Mouse (Mus musculus) heart, postnatal 0 days (tissue): ENCODE measurements around the gene Rab37. TPM values are rescaled to one million over a fixed set of nuclear protein-coding genes. Genes with fewer than 3 reads are reported as not detected.

Source experiments
- ATAC-seq: fragments of 200-750 bp; cut with Nextera tagmentation; 2 replicates; pipeline ENCODE4 v1.8.0; 2017; ENCODE audit warnings: low read depth, moderate number of reproducible peaks, moderate library complexity; ENCODE audit not compliant: insufficient read depth
- DNase-seq: peaks from one replicate; pipeline ENCODE4 v3.0.0-alpha.2; 2016; ENCODE audit warnings: low spot score
- H3K27ac ChIP-seq: fragments of 300-500 bp; sonication (generic); 2 replicates; pipeline ENCODE4 v1.5.1; 2014; ENCODE audit warnings: low read depth, mild to moderate bottlenecking
- H3K27me3 ChIP-seq: fragments of 300-500 bp; sonication (generic); 2 replicates; pipeline ENCODE4 v1.6.1; 2014; ENCODE audit warnings: low read length, mixed read lengths; ENCODE audit not compliant: control insufficient read depth, insufficient read depth
- H3K36me3 ChIP-seq: fragments of 300-500 bp; sonication (generic); replicated peaks from 2 replicates; pipeline ENCODE4 v1.6.1; 2014; ENCODE audit warnings: low read length, mixed read lengths; ENCODE audit not compliant: control insufficient read depth, insufficient read depth
- H3K4me1 ChIP-seq: fragments of 300-500 bp; sonication (generic); 2 replicates; pipeline ENCODE4 v1.6.1; 2014; ENCODE audit warnings: antibody characterized with exemption; ENCODE audit not compliant: control insufficient read depth, insufficient read depth
- H3K4me2 ChIP-seq: fragments of 300-500 bp; sonication (generic); 2 replicates; pipeline ENCODE4 v1.6.1; 2014; ENCODE audit warnings: low read depth, mild to moderate bottlenecking, low read length, moderate library complexity
- H3K4me3 ChIP-seq: fragments of 300-500 bp; sonication (generic); 2 replicates; pipeline ENCODE4 v1.5.1; 2014; ENCODE audit warnings: low read depth, low read length
- H3K9ac ChIP-seq: fragments of 300-500 bp; sonication (generic); replicated peaks from 2 replicates; pipeline ENCODE4 v1.6.1; 2014; ENCODE audit warnings: low read depth, low read length, mixed read lengths
- H3K9me3 ChIP-seq: fragments of 300-500 bp; sonication (generic); replicated peaks from 2 replicates; pipeline ENCODE4 v1.6.1; 2016; ENCODE audit warnings: low read length; ENCODE audit not compliant: control insufficient read depth
- CTCF ChIP-seq: IDR thresholded peaks from 2 replicates; pipeline ENCODE4 v1.5.1; 2016; ENCODE audit warnings: antibody characterized with exemption, control low read depth, low read depth
- EP300 ChIP-seq: IDR thresholded peaks from 2 replicates; pipeline ENCODE4 v1.6.1; 2016; ENCODE audit warnings: antibody characterized with exemption, low read depth
- WGBS: fragments of 180-500 bp; shearing (Covaris S2); extraction: QIAGEN DNeasy Blood & Tissue Kit; methylation state at CpG from one replicate; pipeline ENCODE4 v1.1.7; 2014; 5-methylcytosine and 5-hydroxymethylcytosine counted together
- polyA plus RNA-seq: library from polyadenylated mRNA; unstranded; fragments of >200 nt; fragmentation: Nextera tagmentation; extraction: Ambion mirVana; gene quantifications from 2 replicates; pipeline ENCODE4 v1.2.1, GENCODE M21; 2015
- total RNA-seq: library from RNA; depleted of rRNA; stranded (reverse); fragments of >200 nt; gene quantifications from 2 replicates; pipeline ENCODE4 v1.2.3, GENCODE M21; 2014; ENCODE audit warnings: low replicate concordance

The Rab37 gene
- total and polyA plus RNA-seq, 2 experiments from 2014 or later, result 1.3 to 2.0 TPM

DNA sequence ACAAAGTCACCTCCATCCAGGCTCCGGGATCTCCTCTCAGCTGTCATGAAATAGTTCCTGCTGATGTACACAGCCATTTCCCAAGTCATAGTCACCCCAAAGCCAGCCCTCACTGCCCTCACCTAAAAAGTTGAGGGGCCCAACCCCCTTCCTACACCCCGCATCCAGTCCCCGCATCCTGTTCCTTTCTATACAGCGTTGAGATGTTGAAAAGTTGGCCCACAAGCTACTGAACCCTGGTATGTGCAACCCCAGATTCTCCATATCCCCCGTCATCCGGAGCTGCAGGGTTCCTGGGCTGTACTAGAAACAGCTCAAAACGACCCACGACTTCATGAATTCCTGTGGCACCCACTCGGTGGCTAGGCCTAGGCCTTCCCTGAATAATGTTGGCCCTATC is 61.9 kb downstream of the Rab37 start:
- DNase-seq (no peak), ATAC-seq (no peak)
- WGBS, result 70% methylated on average over 9 of the region's 9 CpGs
- Histone ChIP-seq H3K4me3 (no peak overlapping the region), H3K4me1 (no peaks in the 10 kb centered on the region), H3K4me2 (no peak overlapping the region), H3K27me3 (peaks cover 38% of the 10 kb centered on the region), H3K27ac (no peak overlapping the region), H3K9me3 (0 out of 2 replicates have a peak, but pooled peaks cover 4% of the 10 kb centered on the region), H3K36me3 (no peaks in the 10 kb centered on the region), H3K9ac (no peak overlapping the region)
- TF ChIP-seq CTCF (no peak), EP300 (no peak)

DNA sequence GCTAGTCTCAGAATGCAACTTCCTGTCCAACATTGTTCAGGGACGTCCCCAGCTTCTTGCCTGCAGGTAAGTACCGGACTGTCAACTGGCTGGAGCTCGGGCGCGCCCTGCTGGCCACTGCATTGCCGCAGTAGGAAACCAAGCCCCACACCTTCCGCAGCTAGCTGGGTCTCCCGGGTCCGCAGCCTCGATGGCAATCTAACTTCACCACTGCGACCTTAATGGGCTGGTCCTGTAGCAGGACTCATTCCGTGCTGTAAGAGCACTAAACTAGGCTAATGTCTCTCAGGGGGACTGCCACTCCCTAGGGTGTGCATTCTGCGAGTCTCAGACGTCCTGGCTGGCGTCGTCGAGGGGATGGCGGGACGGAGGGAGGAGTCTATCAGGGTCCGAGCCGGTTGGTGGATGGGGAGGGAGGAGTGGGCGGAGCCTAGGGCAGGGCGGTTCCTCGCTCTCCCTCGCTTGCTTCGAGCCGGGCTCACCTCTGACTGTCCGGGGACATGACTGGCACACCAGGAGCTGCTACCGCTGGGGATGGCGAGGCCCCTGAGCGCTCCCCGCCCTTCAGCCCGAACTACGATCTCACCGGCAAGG is 62.6 kb downstream of the Rab37 start:
- H3K4me2 ChIP-seq, result peak overlapping the region; percentile 46
- no peaks in the 10 kb centered on the region for H3K4me1 ChIP-seq
- peaks cover 38% of the 10 kb centered on the region for H3K27me3 ChIP-seq
- 0 out of 2 replicates have a peak, but pooled peaks cover 4% of the 10 kb centered on the region for H3K9me3 ChIP-seq
- WGBS, result 2% methylated on average over 35 of the region's 35 CpGs
- DNase-seq, result peak; percentile 64
- no peaks in the 10 kb centered on the region for H3K36me3 ChIP-seq
- ATAC-seq, result peak; percentile 58
- peak overlapping the region; percentile 28 for H3K4me3 ChIP-seq
- H3K27ac ChIP-seq, result no peak overlapping the region
- H3K9ac ChIP-seq, result no peak overlapping the region
- TF ChIP-seq EP300 (no peak), CTCF (peak; percentile 73)

DNA sequence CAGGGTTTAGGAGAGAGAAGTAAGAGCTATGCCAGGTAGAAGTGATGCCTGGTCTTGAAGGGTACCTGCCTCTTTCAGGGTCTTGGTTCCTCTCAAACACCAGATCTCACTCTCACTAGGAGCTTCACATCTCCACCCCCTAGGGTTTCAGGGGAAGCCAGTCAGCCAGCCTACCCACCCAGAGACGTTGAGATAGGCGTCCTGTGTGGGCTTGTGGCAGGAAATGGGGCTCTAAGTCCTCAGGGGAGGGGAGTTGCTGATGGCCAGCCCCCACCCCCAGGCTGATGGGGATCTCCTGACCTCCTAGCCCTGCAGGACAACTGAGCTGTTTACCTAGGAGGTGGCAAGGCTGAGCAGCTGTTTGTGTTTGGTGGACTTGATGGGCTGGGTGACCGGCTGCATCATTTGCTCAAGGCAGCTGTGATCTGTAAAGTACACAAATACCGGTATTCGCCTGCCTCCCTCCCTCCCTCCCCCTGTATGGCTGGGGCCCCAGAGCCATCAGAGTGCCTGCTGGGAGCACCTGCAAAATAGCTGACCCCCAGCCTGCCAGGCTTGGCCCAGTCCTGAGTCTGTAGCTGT is 63.9 kb downstream of the Rab37 start:
- H3K4me2 ChIP-seq, result peak overlapping the region; percentile 1; the same call in 1 of the 2 replicates
- no peak overlapping the region for H3K4me3 ChIP-seq
- H3K9ac ChIP-seq, result no peak overlapping the region
- H3K27me3 ChIP-seq, result peaks cover 38% of the 10 kb centered on the region
- no peaks in the 10 kb centered on the region for H3K9me3 ChIP-seq
- H3K27ac ChIP-seq, result no peak overlapping the region
- no peak for DNase-seq
- no peaks in the 10 kb centered on the region for H3K36me3 ChIP-seq
- no peaks in the 10 kb centered on the region for H3K4me1 ChIP-seq
- WGBS, result 3% methylated on average over 5 of the region's 5 CpGs
- no peak for TF ChIP-seq CTCF
- TF ChIP-seq EP300, result no peak
- ATAC-seq, result no peak

DNA sequence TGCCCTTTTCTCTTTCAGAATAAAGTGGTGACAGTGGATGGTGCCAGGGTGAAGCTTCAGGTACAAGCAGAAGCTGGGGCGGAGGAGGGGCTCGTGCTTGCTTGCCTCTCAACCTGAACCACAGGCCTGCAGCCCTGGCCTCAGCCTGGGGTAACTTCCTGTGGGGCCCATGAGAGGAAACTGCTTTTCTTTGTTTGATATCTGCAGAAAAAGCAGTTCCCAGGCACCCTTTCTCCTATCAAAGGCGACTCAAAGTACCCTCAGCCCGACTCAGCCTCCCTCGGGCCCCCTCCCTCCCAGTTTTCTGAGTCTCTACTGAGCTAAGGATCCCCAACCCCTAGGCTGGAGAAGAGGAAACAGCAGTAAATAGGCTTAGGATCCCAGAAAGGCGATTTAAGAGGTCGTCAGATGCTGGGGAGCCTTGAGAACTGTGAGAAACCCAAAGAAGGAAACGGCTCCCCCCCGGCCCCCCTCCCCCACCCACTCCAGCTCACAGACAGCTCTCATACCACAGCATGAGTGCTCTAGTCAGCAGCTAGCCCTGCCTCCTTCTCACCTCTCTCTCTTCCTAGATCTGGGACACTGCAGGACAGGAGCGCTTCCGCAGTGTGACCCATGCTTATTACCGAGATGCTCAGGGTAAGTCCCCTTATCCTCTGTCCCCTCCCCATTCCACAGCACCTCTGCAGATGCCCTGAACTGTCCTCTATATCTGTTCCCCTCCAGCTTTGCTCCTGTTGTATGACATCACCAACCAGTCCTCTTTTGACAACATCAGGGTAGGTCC is 66.9 kb downstream of the Rab37 start:
- Histone ChIP-seq H3K27ac (peak overlapping the region; percentile 68; the same call in 1 of the 2 replicates), H3K36me3 (no peaks in the 10 kb centered on the region), H3K27me3 (peaks cover 28% of the 10 kb centered on the region), H3K9me3 (no peaks in the 10 kb centered on the region), H3K4me2 (no peak overlapping the region), H3K4me1 (0 out of 2 replicates have a peak, but pooled peaks cover 12% of the 10 kb centered on the region), H3K9ac (no peak overlapping the region), H3K4me3 (no peak overlapping the region)
- DNase-seq (no peak), ATAC-seq (no peak)
- TF ChIP-seq CTCF (no peak), EP300 (no peak)
- WGBS, result 21% methylated on average over 12 of the region's 12 CpGs

DNA sequence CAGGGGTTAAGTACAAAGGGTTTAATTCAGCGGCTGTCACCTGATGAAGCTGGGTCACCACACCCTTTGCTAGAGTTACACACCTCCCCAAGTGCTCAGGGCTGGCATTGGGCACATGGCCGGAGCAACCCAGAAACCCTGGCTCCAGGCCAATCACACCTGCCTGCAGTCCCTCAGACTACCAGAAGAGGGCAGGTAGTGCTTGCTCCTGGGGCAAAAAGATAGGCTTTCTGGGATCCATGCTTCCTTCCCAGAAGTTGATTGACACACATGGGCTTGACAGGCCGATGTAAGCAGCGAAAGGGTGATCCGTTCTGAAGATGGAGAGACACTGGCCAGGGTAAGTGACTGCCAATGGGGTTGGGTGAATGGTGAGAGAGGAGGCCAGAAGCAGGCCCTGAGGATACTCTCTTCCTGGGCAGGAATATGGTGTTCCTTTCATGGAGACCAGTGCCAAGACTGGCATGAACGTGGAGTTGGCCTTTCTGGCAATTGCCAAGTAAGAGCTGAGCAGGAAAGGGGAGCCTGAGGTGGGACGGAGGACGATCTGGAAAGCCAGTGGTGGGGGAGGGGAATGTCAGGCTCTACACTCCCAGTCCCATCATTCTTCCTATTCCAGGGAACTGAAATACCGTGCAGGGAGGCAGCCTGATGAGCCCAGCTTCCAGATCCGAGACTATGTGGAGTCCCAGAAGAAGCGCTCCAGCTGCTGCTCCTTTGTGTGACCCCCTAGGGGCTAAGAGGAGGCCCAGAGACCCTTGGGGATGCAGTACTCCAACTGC is 69.0 kb downstream of the Rab37 start:
- no peak overlapping the region for H3K4me3 ChIP-seq
- peaks cover 19% of the 10 kb centered on the region for H3K27me3 ChIP-seq
- DNase-seq (no peak), ATAC-seq (no peak)
- no peaks in the 10 kb centered on the region for H3K36me3 ChIP-seq
- H3K27ac ChIP-seq, result no peak overlapping the region
- H3K9ac ChIP-seq, result no peak overlapping the region
- no peak overlapping the region for H3K4me2 ChIP-seq
- TF ChIP-seq EP300, result no peak
- peak; percentile 65 for TF ChIP-seq CTCF
- H3K4me1 ChIP-seq, result 0 out of 2 replicates have a peak, but pooled peaks cover 17% of the 10 kb centered on the region
- no peaks in the 10 kb centered on the region for H3K9me3 ChIP-seq
- 61% methylated on average over 11 of the region's 11 CpGs for WGBS
